Mouse (Mus musculus) lung, postnatal 0 days (tissue): ENCODE data around the gene Wdfy4.

Source experiments
- CTCF ChIP-seq: IDR thresholded peaks from 2 replicates; pipeline ENCODE4 v1.5.1; 2016; ENCODE audit warnings: antibody characterized with exemption, mild to moderate bottlenecking
- EP300 ChIP-seq: IDR thresholded peaks from 2 replicates; pipeline ENCODE4 v1.6.1; 2016; ENCODE audit warnings: antibody characterized with exemption, mild to moderate bottlenecking, control low read depth

DNA sequence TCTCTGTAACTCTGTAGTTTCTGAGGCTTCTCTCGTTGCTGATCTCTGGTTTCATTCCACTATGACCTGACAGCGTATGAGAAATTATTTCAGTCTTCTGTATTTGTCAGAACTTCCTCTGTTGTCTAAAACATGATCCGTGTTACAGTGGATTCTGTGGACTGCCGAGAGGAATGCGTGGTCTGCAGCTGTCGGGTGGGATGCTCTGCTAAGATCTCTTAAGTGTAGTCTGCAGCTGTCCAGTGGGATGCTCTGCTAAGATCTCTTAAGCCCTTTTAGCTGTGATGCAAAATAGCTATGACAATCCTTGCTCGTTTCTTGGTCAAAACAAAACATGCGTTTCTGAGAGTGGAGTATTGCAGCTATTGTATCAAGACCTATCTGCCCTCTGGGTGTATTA, 25.5 kb upstream of the Wdfy4 start:
- TF ChIP-seq EP300 (no peak), CTCF (no peak)
